Mouse (Mus musculus) right cerebral cortex, postnatal 36 days (tissue): ENCODE measurements around the gene Cdh26.

Source experiments
- DNase-seq, 2 experiments: peaks; one replicate each; pipeline ENCODE4 v3.0.0; 2022; ENCODE audit warnings: low spot score in 2 of 2, mixed read lengths in 1 of 2

Cdh26 gene

DNA sequence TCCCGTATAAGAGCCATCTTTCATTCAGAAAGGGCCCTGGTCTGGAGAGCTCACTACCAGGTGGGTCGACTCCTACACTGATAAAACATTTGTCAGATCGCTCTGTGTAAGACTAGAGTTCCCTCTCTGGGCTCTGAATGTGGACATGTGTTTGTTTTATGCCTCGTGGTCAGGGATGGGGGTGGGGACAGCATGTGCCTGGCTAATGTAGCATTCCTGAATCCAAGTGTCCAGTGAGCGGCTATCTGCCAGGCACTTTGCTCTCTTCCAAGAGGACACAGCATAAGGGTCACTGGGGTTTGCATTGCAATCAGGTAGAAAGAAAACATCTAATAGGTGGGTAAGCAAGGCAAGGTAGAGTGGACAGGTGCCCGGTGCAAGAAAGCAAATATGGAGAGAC is 77.9 kb downstream of the Cdh26 start:
- no peak for DNase-seq

DNA sequence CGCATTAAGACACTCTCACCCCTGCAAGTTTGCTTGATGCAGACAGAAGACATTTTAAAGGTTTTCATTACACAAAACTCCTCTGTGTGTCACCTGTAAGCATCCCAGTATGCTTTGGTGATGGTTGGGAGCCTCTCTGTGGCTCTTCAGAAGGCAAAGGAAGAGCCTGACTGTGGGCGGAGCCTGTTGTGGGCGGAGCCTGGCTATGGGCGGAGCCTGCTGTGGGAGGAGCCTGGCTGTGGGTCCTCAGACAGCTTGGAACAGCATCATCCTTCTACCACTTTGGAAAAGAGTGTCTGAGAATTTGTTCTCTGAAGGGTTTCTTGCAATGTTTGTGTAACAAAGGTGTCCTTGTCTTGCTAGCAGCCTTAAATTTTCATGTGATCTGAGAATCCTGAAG is 82.7 kb downstream of the Cdh26 start:
- no peak for DNase-seq

GRCm38 (mm10) chr2:178513636-178514071 is 83.3 kb downstream of the Cdh26 start:
- peak; percentile 10 to 43 for DNase-seq

GRCm38 (mm10) chr2:178516421-178516820 is 86.1 kb downstream of the Cdh26 start:
- no peak for DNase-seq

GRCm38 (mm10) chr2:178516941-178517340 is 86.6 kb downstream of the Cdh26 start:
- no peak for DNase-seq

DNA sequence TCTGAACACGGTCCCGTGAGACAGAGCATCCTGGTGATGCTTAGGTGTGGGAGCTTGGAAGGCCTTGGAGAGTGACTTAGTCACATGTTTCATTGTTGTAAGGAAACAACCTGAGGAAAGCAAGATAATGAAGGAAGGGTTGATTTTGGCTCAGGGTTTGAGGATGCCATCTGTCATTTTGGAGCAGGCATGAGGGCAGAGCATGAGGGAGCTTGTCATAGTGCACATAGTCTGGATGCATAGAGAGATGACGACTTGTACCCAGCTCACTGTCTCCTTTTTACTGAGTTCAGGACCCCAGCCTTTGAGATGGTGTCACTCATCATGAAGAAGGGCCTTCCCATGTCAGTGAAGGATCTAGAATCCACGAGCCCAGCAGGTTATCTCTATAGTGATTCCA is 89.0 kb downstream of the Cdh26 start:
- no peak for DNase-seq

- DNase-seq = no peak
Observed at GRCm38 (mm10) chr2:178520216-178520615, 89.9 kb downstream of the Cdh26 start.

- no peak for DNase-seq
Observed at GRCm38 (mm10) chr2:178522331-178522730, 92.0 kb downstream of the Cdh26 start.

DNA sequence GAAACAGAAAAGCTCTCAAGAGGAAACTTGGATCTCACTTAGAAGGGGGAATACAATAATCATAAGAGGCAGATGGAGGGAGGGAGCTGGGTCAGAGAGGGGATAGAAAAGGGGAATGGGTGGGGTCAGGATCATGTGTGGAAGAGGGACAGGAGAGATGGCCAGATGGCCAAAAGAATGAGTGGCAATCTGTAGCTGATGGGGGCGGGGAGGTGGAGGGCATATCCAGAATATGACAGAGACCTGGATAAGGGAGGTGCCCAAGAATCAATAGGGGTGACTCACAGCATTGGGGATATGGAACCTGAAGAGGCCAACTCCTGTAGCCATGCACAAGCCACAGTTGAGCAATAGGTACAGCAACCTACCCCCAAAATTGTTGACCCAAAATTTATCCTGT is 92.5 kb downstream of the Cdh26 start:
- no peak for DNase-seq

DNA sequence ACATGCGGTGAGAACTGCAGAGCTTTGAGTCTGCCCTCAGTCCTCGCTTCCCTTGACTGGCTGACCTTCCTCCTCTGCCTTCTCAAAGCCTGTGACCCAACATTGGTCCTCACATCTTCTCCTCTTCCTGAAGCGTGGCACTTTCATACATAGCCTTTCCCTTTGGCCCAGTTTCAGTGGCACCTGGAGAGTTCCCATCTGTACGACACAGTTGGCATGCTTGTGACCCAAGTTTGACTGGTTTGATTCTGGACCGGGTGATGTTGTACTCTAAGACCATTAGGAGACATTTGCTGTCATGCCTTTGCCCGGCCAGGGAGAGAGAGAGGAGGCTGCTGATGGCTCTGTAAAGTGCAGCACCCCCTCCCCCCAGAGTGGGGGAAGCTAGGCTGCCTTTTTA is 96.4 kb downstream of the Cdh26 start:
- DNase-seq = no peak

DNA sequence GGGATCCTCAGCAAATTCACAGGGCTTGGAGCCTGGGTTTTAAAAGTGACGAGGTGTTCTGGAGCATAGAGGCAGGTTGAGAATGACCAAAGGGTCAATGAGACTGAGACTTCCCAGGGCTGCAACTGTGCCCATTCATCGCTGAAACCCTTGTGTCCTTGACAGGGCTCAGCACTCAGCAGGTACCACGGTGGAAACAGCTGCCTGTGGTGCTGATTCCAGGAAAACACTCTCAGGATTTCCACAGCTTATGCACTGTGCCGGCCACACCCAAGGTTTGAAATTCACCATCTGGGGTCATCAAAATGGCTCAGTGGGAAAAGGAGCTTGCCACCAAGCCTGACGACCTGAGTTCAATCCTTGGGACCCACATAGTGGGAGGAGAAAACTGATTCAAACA is 100.9 kb downstream of the Cdh26 start:
- no peak for DNase-seq

DNA sequence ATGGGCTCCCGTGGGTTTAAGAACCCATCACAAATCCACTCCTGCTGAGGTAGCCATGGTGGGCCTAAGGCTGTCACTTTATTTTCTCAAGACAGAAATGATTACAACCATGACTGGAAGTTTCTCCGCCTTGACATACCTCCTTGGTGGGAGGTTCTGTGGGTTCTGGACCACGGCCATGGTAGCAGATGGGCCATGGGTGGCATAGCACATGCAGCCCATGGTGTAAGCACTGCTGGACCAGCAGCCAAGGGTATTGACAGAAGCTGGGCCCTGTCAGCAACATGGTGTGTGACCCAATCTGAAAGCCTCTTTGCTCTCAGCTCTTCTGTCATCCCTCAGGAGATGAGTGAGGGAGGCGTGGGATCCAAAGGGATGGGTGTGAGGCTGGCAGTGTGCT is 106.2 kb downstream of the Cdh26 start:
- DNase-seq = no peak
